ENCODE assay signal across 8 mouse cellular contexts in genomic region chr17:47599511-47600297, GRCm38 (mm10). TPM values are rescaled to one million over a fixed set of nuclear protein-coding genes. Genes with fewer than 3 reads are reported as not detected.
A peak's percentile ranks its signal among the peaks of the same experiment; 100 is the strongest.
DNase-seq lines count a peak whose midpoint lies in the region; ATAC-seq lines count a peak whose summit lies in the region.

No protein-coding gene starts in this region.

- WGBS in forebrain, embryonic 16.5 days = 85% methylated on average over 11 of the region's 11 CpGs

- no peak for ATAC-seq in forebrain, embryonic 16.5 days

- H3K4me2 ChIP-seq in forebrain, embryonic 16.5 days (ENCODE audit: low read length) = no peak overlapping the region

- no peaks in the 10 kb centered on the region for H3K27me3 ChIP-seq in forebrain, embryonic 16.5 days (replicated peaks; ENCODE audit: control insufficient read depth, insufficient read depth, low read length)

- H3K9me3 ChIP-seq in forebrain, embryonic 16.5 days (ENCODE audit: control insufficient read depth, low read length) = no peaks in the 10 kb centered on the region

- peaks cover 23% of the 10 kb centered on the region for H3K4me1 ChIP-seq in forebrain, embryonic 16.5 days (replicated peaks; ENCODE audit: control insufficient read depth, insufficient read depth, low read length)

- H3K9ac ChIP-seq in forebrain, embryonic 16.5 days (replicated peaks; ENCODE audit: low read depth, low read length) = no peak overlapping the region

- peaks cover 11% of the 10 kb centered on the region for H3K36me3 ChIP-seq in forebrain, embryonic 16.5 days (ENCODE audit: control insufficient read depth, insufficient read depth)

- H3K4me3 ChIP-seq in forebrain, embryonic 16.5 days (replicated peaks; ENCODE audit: low read length) = no peak overlapping the region

- DNase-seq in adrenal gland, postnatal 10 days = peak; percentile 29
- DNase-seq in adrenal gland, postnatal 25 days = no peak
- peak; percentile 72 for DNase-seq in MEL-GATA-1-ER (ENCODE audit: extremely low read depth, low read depth)
- peak; percentile 33 for DNase-seq in heart, postnatal 4 days
- DNase-seq in lung, postnatal 25 days (ENCODE audit: low spot score) = peak; percentile 60
- DNase-seq in ovary, adult 18-20 months (ENCODE audit: low spot score) = no peak
- no peak for DNase-seq in urinary bladder, adult 2 months (ENCODE audit: low spot score)

- no peak overlapping the region for H3K27ac ChIP-seq in forebrain, embryonic 16.5 days (ENCODE audit: low read length)

RNA-seq across cellular contexts. Expression of gene Bysl, which starts 11.6 kb away (rescaled TPM):
- 10 to 100 TPM; 14.1 to 16.6 TPM for total RNA-seq in adrenal gland, postnatal 10 days (2021)
- 15.5 and 22.0 TPM in 2 replicates for total RNA-seq in adrenal gland, postnatal 25 days (2021)
- 10 to 100 TPM; 21.7 to 22.2 TPM for total RNA-seq in heart, postnatal 4 days (2021)
- polyA plus RNA-seq in forebrain, embryonic 16.5 days (2015; fragmentation: Nextera tagmentation; extraction: Ambion mirVana) = 32.9 and 36.1 TPM in 2 replicates
- polyA plus RNA-seq in urinary bladder, adult 2 months (2012; rRNA removed) = 15.3 and 15.5 TPM in 2 replicates

RNA-seq across cellular contexts. Expression of gene Med20, which starts 11.7 kb away (rescaled TPM):
- 10 to 100 TPM; 38.1 to 39.8 TPM for total RNA-seq in adrenal gland, postnatal 10 days (2021)
- 38.7 and 40.5 TPM in 2 replicates for total RNA-seq in adrenal gland, postnatal 25 days (2021)
- total RNA-seq in heart, postnatal 4 days (2021) = 10 to 100 TPM; 20.3 to 20.7 TPM
- polyA plus RNA-seq in forebrain, embryonic 16.5 days (2015; fragmentation: Nextera tagmentation; extraction: Ambion mirVana) = 51.6 and 51.8 TPM in 2 replicates
- polyA plus RNA-seq in urinary bladder, adult 2 months (2012; rRNA removed) = 33.7 and 48.5 TPM in 2 replicates

RNA-seq across cellular contexts. Expression of gene Gm20517, which starts 11.7 kb away (rescaled TPM):
- 1 to 10 TPM; 2.8 to 5.5 TPM for total RNA-seq in adrenal gland, postnatal 10 days (2021)
- 1.4 and 3.9 TPM in 2 replicates for total RNA-seq in adrenal gland, postnatal 25 days (2021)
- total RNA-seq in heart, postnatal 4 days (2021) = 1 to 10 TPM; 3.9 to 4.4 TPM
- polyA plus RNA-seq in forebrain, embryonic 16.5 days (2015; fragmentation: Nextera tagmentation; extraction: Ambion mirVana) = 2.3 and 2.9 TPM in 2 replicates
- polyA plus RNA-seq in urinary bladder, adult 2 months (2012; rRNA removed) = 0.76 and 0.96 TPM in 2 replicates

RNA-seq across cellular contexts. Expression of gene Usp49, which starts 30.8 kb away (rescaled TPM):
- 1 to 10 TPM; 6.8 to 9.0 TPM for total RNA-seq in adrenal gland, postnatal 10 days (2021)
- total RNA-seq in adrenal gland, postnatal 25 days (2021) = 8.8 and 9.3 TPM in 2 replicates
- 1 to 10 TPM; 7.3 to 9.7 TPM for total RNA-seq in heart, postnatal 4 days (2021)
- 8.6 and 9.1 TPM in 2 replicates for polyA plus RNA-seq in forebrain, embryonic 16.5 days (2015; fragmentation: Nextera tagmentation; extraction: Ambion mirVana)
- polyA plus RNA-seq in urinary bladder, adult 2 months (2012; rRNA removed) = 6.5 and 7.6 TPM in 2 replicates

Comparison
In these comparisons a context has a peak if more than half of its experiments do, and no peak if none do; other contexts are left out.
1. DNase-seq: peak in adrenal gland, postnatal 10 days (single experiment), MEL-GATA-1-ER (single experiment), heart, postnatal 4 days (single experiment) and lung, postnatal 25 days (single experiment); none in adrenal gland, postnatal 25 days (single experiment), ovary, adult 18-20 months (single experiment) and urinary bladder, adult 2 months (single experiment).